Mouse (Mus musculus) kidney, postnatal 14 days (tissue): ENCODE results near the gene AI854703.
A peak's percentile ranks its signal among the peaks of the same experiment; 100 is the strongest.

Experiments used
- DNase-seq: peaks from one replicate; pipeline ENCODE4 v3.0.0; 2022; ENCODE audit warnings: mixed read lengths

The AI854703 gene

DNA sequence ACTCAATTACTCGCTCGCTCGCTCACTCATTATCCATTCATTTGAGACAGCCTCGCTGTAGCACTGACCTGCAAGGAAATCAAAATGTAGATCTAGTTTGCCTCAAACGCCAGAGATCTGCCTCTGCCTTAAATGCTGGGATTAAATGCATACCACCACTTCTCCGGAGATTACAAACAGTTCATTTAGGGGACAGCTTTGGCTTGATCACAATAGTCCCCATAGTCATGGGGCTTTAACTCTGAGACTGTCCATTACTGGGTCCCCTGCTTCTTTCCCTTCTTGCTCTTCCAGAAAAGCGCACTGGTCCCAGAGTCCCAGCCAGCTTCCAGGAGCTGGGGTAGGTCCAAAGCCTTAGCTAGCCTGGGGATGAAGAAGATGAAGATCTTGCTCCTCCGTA lies at the start of gene AI854703:
Gene AI854703, plus strand, starts transcription at position 301 of the 400 bp plus-strand sequence.
- no peak for DNase-seq

- DNase-seq, result no peak
These were observed 47.8 kb upstream of the AI854703 start for GRCm38 (mm10) chr6:48578736-48579135.

DNA sequence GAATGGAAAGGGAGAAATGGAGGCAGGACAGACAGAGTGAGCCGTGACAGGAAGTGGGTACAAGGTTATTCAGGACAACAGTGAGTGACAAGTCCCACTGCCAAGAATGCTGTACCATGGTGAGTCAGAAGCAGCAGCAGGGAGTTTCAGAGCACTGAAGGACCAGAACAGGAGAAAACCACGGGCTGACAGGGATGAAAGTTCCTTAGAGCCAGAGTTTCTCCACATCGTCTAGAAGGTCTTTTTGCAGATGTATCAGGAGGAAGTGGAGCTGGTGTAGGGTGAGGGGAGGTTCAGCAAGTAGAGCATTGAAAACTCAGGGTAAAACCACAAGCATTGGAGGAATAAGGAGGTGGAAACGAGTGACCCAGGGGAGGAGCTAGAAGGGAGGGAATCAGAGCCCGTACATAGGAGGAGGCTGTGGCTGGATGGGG lies 47.3 kb upstream of the AI854703 start:
- DNase-seq, result no peak

DNA sequence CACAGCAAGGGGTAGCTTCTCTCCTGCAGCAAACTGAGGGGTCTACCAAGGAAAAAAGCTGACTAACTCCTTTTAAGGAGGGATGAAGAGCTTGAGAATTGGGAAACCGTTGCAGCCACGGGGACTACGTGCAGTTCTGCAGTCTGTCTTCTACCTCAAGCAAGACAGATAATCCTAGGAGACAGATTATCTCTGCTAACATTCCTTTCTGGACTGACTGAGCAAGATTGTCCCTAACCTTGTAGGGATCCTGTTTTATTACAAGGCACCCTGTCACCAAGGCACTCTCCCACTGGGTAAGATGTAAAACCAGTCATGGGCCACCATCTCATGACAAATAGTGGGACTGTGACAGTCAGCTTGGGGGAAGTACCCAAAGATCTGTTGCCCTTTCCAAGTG lies 45.3 kb upstream of the AI854703 start:
- DNase-seq, result no peak

DNA sequence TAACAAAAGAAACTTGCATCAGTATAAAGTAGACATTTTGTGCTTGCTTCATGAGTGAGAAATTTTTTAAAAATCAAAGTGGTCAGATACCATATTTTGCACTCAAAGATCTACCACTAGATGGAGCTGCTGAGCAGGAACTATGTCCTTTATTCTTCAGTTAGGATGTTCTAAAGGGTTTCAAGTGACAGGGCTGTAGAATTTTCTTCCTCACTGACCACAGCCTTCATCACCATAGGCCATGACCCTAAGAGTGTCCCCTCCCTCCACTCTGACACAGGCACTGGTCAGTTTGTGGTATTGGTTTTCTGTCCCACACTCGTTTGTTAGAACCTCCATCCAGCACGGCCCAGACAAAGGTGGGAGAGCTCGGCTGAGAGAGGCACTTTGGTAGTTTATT lies 44.5 kb upstream of the AI854703 start:
- DNase-seq, result peak; percentile 59

DNA sequence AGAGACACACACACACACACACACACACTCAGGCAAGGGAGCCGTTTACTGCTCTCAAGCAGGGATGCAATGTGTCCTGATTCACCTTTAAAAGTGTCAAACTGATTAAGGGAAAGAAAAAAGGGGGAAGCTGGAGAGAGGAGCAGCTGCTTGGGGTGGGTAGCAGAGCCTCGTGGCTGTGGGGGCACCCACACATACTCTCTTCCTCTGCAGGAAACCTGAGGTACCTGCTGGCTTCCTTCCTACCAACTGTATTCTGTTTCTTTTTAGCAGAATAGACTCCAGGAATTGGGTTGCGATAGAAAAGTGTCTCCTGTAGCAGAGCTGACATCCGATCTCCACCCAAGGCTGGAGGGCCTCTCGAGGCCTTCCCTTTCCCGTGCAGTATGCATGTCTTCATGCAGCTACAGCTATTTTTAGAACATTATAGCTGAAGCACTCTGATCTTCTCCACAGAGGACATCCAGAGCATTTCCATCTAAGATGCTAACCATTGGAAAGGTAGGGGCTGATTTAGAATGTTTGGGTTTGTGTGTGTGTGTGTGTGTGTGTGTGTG lies 37.3 kb upstream of the AI854703 start, which contains the start of gene Gm45021:
Gene Gm45021, plus strand, starts transcription at position 417 of the 557 bp plus-strand sequence.
- no peak for DNase-seq

GRCm38 (mm10) chr6:48591221-48591845 lies 35.2 kb upstream of the AI854703 start:
- peak; percentile 32 for DNase-seq

DNA sequence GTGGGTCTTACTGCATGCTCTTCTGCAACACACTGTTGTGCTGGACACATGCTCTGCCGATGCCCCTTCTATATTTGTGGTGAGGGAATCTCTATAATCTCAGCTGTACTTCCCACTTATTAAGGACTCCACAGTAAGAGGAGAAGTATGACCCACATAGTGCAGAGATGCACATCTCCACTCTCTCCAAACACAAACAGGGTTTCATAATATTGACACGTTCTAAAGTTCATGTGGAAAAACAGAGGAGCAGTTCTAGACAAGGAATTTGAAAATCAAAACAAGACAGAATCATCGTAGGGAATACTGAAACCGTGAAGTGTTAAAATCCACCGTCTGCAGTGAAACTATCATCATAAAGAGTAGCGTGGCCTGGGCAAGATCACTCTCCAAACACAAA lies 34.7 kb upstream of the AI854703 start:
- no peak for DNase-seq

DNA sequence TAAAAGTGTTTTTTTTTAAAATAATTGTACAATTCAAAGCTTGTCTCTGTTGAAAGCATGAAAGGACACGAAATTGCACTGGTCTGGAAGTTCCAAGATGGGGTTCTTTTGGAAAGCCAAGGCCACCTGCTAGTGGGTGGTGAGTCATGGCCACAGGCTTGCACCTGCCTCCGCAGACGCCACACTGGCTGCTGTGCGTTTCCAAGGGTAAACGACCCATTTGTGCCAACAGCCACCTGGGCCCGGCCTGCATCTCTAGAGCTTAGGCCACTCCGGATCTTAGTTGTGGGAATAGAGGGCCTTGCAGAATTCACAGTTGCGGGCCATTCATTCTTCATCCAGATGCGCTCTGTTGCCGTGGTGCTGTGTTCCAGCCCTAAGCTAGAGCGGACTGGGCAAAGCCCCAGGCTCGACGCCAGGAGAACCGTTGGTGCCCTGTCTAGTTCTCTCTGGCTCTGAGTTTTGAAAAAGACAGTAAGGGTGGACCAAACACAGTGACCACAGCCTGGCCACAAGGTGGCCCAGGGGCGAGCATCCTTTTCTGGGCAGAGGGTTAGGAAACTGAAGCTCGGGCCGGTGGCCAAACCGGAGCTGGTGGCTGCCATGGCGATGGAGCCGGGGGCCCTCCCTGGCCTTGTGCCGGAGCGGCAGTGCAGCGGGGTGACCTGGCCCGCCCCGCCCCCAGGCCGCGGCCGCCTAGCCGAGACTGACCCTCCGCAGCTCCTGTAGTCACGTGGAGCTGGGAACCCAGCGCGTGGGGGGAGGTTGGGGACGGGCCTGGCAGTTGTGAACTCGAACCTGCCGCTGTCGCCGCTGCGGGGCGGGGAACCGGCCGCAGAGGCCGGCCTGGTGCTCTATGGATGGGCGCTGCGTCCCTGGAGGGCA lies 33.2 kb upstream of the AI854703 start, which contains the start of the genes Repin1 and Gm44965:
Gene Repin1, plus strand, starts transcription at position 726 of the 885 bp plus-strand sequence.
Gene Gm44965, plus strand, starts transcription at position 784 of the 885 bp plus-strand sequence.
- DNase-seq, result peak; percentile 97

- DNase-seq, result peak; percentile 71
These were observed 32.4 kb upstream of the AI854703 start for GRCm38 (mm10) chr6:48594043-48594738.

DNA sequence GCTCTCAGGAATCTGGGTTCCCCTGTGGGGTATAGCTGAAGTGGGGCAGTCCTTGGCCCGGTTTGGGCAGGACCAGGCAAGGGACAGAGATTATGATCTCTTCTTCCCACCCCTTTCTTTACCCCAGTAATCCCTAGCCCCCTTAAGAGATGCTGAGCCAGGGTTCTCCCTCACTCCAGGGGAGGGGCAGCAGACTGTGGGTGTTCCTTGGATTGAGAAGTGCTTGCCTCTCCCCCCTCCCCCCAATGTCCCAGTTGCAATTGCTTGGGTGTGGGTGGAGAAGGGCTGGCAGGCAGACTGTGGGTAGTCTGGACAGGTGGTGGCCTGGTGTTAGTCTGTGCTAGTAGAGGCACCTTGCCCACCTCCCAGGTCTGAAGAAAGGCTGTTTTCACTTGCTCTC lies 31.3 kb upstream of the AI854703 start:
- peak; percentile 45 for DNase-seq

DNA sequence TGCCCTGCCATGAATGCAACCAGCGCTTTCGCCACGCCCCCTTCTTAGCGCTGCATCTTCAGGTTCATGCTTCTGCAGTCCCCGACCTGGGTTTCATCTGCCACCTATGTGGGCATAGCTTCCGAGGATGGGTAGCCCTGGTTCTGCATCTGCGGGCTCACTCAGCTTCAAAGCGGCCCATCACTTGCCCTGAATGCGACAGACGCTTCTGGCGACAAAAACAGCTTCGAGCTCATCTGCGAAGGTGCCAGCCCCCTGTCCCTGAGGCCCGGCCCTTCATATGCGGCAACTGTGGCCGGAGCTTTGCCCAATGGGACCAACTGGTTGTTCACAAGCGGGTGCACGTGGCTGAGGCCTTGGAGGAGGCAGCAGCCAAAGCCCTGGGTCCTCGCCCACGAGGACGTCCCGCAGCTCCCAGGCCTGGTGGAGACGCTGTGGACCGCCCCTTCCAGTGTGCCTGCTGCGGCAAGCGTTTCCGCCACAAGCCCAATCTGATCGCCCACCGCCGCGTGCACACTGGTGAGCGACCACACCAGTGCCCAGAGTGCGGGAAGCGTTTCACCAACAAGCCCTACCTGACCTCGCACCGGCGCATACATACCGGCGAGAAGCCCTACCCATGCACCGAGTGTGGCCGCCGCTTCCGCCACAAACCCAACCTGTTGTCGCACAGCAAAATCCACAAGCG lies 29.9 kb upstream of the AI854703 start:
- DNase-seq, result no peak

- DNase-seq, result no peak
These were observed 29.3 kb upstream of the AI854703 start for GRCm38 (mm10) chr6:48597233-48597625.

DNA sequence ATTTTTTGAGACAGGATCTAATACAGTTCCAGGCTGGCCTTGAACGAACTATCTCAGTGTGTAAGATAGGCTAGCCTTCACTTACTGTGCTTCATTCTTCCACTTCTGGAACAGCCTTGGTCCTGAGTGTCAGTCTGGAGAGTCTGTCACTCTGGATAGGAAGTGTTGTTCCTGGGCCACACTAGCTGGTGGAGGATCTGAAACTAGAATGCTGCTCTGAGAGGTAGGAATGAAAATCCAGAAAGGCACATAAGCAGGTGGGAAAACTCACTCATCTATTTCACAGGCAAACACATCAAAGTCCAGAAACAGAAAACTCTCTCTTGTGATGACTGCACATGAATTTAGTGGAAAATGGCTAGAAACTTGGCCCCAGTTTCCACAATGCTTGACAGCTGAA lies 26.0 kb upstream of the AI854703 start:
- no peak for DNase-seq

DNA sequence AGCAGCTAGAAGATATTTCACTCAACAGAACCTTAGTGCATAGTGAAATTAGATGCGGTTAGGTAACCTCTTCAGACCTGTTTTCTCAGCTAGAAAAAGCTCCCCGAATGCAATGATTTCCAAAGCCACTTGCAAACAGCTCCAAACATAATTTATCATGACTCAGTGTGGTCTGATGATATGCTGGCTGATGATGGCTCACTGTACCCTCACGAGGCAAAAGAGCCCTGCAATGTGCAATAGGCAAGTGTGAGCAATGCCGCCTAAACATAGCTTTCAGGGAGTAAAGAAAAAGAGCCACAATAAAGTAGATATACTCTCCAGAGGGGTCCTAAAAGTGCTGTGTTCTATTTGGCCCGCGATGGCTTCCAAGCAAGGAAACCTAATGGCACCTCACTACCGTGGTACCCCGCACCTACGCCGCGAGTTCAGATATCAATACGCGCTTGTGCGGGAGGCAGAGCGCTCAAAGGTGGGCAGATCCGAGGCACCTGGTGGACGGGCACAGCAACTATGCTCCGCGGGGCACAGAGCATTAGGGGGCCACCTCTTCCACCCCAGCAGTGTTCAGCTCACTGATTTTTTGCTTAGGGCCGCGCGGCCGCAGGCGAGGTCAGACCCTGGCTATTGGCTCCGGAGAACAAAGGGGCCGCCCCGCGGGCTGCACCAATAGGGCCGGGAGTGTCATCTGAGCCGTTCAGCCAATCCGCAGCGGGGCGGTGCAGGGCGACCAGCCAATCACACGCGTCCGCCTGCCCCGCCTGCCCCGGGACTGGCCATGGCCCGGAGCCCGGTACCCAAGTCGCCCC lies 25.1 kb upstream of the AI854703 start, which contains the start of gene Zfp775:
Gene Zfp775, plus strand, starts transcription at position 793 of the 809 bp plus-strand sequence.
- peak; percentile 98 for DNase-seq

DNA sequence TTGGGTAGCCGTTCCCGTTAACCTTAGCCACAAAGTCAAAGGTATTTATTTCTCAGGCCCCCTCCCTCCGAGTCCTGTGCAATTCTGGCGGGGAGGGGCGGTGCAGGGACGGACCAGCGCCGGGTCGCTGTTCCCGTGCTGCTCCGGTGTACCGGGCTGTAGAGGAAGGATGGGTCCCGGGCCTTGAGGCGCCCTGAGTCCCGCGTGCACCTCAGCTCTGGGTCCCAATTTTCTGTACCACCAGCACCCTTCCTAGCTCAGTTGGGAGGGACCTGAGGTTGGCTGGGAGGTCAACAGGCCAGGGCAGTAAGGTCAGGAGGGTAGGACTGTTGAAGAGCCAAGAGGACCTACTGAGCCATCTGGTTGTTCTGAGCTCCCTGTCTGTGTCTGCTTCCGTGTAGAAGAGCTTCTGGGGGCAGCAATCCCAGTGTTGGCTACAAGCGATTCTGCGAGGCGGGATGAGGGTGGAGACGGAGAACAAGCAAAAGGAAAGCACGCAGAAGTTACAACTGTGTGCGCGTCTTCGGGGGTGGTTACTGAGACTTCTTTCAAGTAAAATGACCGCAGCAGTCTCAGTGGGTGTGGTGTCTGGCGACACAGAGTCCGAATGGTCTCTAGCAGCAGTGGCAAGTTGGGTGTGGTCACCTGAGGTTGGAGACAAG lies 24.4 kb upstream of the AI854703 start:
- no peak for DNase-seq

DNA sequence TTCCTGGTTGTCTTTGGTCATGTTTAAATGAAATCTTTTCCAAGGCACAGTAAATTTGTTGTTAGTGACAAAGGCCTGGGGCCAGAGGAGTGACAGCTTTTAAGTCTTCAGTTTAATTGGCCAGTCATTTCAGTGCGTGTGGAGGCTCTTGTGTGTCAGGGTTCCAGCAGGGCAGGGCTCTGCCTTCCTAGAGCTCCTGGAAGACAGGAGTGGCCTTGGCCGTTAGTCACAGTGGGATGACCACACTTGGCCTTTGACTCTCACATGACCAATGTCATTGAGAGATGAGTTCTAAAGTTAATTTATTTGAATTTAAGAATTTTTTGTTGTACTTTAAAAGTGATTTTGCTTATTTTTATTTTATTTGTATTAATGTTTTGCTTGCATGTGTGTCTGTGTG lies 18.4 kb upstream of the AI854703 start:
- DNase-seq, result no peak

DNA sequence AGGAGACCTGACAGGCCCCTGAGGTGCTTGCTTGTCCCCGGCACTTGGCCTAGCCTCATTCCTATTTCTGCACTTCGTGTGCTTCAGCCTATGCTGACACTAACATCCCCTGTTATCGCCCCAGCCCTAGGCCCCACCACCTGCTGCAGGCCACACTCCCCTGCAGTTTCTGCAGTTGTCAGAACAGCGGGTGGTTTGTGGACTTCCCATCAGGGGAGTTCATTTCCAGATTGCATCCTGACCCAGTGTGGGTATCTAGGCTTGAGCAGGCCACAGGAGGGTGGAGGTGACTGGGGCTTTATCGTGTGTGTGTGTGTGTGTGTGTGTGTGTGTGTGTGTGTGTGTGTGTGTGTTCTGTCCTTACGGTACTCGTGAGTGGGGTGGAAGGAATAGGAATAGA lies 17.1 kb upstream of the AI854703 start:
- no peak for DNase-seq

DNA sequence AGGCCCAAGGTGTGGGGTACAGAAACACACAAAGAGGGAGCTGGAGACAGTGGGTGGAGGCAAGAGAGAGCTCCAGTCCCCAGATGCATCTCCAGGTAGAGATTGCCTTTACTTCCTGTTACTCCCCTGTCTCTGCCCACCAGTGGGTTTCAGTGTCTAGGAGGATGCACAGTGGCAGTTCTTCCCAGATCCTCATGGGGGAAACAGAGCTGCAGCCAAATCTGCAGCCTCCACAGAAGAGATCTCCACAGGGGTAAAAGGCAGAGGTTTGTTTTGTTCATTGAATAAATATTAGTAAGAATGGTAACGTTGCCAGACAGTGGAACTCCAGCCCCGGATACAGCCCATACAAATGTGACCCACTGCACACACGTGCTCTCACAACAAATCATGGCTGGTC lies 15.9 kb upstream of the AI854703 start:
- DNase-seq, result no peak

- DNase-seq, result no peak
These were observed 13.1 kb upstream of the AI854703 start for GRCm38 (mm10) chr6:48613464-48613863.

DNA sequence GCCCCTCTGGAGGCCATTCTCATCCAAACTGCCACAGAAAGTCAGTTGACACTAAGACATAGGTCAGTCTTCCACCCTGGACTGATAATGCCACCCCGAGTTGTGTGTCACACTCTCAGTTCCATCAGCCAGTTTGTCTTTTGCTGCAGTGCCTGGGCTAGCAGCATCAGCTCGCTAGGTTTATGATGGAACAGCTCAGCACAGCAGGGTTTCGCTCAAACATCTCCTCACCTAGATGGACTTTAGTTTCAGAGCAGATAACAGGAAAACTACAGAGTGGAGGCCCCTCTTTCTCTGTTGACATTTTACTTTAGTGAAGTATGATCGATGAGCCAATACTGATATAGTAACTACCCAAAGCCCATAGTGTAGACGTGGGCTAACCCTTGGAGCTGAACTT lies 11.8 kb upstream of the AI854703 start:
- no peak for DNase-seq
